Mouse (Mus musculus) embryonic fibroblast, embryonic 13.5 days (primary cell): ENCODE measurements around the gene Inmt.

Experiments
- CTCF ChIP-seq: IDR thresholded peaks from 2 replicates; pipeline ENCODE4 v1.5.1; 2011; ENCODE audit warnings: mild to moderate bottlenecking, control low read depth, low read length, moderate library complexity, borderline replicate concordance; ENCODE audit not compliant: insufficient read depth
- POLR2A ChIP-seq: IDR thresholded peaks from 2 replicates; pipeline ENCODE4 v1.6.1; 2011; ENCODE audit warnings: low read depth, mild to moderate bottlenecking, control low read depth, low read length, moderate library complexity

GRCm38 (mm10) chr6:55189406-55189805 lies 14.6 kb upstream of the Inmt start:
- TF ChIP-seq POLR2A (no peak), CTCF (no peak)
